ENCODE assay signal across 9 mouse cellular contexts in the genomic region with DNA sequence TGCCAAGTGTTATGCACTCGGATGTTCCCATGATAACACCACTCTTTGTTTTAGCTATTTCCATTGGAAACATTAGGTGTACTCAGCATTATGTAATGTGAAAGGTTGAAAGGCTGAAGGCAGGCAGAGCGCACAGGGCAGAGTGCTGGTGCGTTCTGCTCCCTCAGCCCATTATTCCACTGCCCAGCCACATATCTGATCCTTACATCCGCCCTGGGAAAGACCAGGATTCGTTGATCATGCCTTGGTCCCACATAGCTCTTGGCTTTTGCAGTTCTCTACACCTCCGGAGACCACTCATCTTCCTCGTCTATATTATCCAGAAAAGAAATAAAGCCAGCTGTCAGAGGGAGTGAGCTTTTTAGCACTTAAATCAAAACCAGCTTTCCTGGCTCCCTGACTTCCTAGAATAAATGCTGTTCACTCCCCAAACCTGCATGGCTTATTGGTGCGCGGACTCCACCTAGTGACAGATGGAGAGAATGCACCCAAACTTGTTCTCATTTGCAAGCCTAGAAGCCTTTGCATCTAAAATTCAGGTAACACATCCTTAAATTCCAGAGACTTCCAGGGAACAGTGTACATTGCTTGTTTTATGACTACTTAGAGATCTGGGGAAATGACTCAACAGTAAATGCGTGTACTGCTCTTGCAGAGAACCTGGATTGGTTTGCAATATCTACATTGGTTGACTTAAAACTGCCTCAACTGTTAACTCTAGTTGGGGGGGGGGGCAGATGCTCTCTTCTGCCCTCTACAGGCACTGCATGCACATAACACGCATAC. TPM values are rescaled to one million over a fixed set of nuclear protein-coding genes. Genes with fewer than 3 reads are reported as not detected.
DNase-seq lines count a peak whose midpoint lies in the region; ATAC-seq and TF ChIP-seq lines count a peak whose summit lies in the region.
"Had no signal": no experiment of that assay in that cellular context is flagged by ENCODE, and none has a peak within 500 bp of the region (broad histone marks: within the 10 kb centered on the region; RNA-seq: fewer than 3 reads in every experiment).

No protein-coding gene starts in this region.

- peak; percentile 85 for DNase-seq in ES-E14 (ENCODE audit: low read depth, low spot score)
- DNase-seq in brain, adult 2 months (ENCODE audit: low read depth, low spot score): peak; percentile 94
- DNase-seq in embryonic facial prominence, embryonic 14.5 days (ENCODE audit: low spot score): peak; percentile 95
- peak; percentile 71 for DNase-seq in hindbrain, embryonic 10.5 days (ENCODE audit: low spot score)
- peak; percentile 89 to 90 for DNase-seq in layer of hippocampus, postnatal 10 days (ENCODE audit: low spot score in 2 of 2)
- DNase-seq in lung, postnatal 25 days (ENCODE audit: low spot score): peak; percentile 66
- peak; percentile 90 to 93 for DNase-seq in right cerebral cortex, postnatal 10 days (ENCODE audit: low spot score in 2 of 2)

- 28% methylated on average over 11 of the region's 11 CpGs for WGBS in embryonic facial prominence, embryonic 14.5 days
- WGBS in hindbrain, embryonic 10.5 days: 42% methylated on average over 11 of the region's 11 CpGs

- peak overlapping the region; percentile 39 for H3K4me2 ChIP-seq in embryonic facial prominence, embryonic 14.5 days (ENCODE audit: low read depth, low read length)

- H3K9me3 ChIP-seq in ES-E14 (ENCODE audit: control insufficient read depth, insufficient read depth, low read depth, low read length): no peaks in the 10 kb centered on the region
- no peaks in the 10 kb centered on the region for H3K9me3 ChIP-seq in embryonic facial prominence, embryonic 14.5 days (ENCODE audit: control insufficient read depth, low read length)
- H3K9me3 ChIP-seq in hindbrain, embryonic 10.5 days: no peaks in the 10 kb centered on the region

- no peak overlapping the region for H3K27ac ChIP-seq in ES-E14 (ENCODE audit: insufficient read depth, low read depth, low read length, poor library complexity, severe bottlenecking)
- H3K27ac ChIP-seq in embryonic facial prominence, embryonic 14.5 days (replicated peaks; ENCODE audit: low read depth, low read length): no peak overlapping the region
- H3K27ac ChIP-seq in hindbrain, embryonic 10.5 days: no peak overlapping the region

- no peak overlapping the region for H3K4me3 ChIP-seq in ES-E14 (ENCODE audit: insufficient read depth in 1 of 2, low read depth in 1 of 2, low read length in 2 of 2, poor library complexity in 1 of 2, severe bottlenecking in 1 of 2)
- no peak overlapping the region for H3K4me3 ChIP-seq in embryonic facial prominence, embryonic 14.5 days (ENCODE audit: low read depth, low read length)
- no peak overlapping the region for H3K4me3 ChIP-seq in hindbrain, embryonic 10.5 days

- H3K4me1 ChIP-seq in ES-E14 (ENCODE audit: control insufficient read depth in 2 of 2, insufficient read depth in 2 of 2, low read length in 2 of 2, poor library complexity in 1 of 2): 0 out of 4 replicates have a peak, but pooled peaks cover 0 to 2% of the 10 kb centered on the region in 2 experiments
- no peaks in the 10 kb centered on the region; the same call in 1 of the 2 replicates for H3K4me1 ChIP-seq in embryonic facial prominence, embryonic 14.5 days (ENCODE audit: control insufficient read depth, insufficient read depth, low read length)
- H3K4me1 ChIP-seq in hindbrain, embryonic 10.5 days (replicated peaks): no peaks in the 10 kb centered on the region

- peak; percentile 81 for ATAC-seq in embryonic facial prominence, embryonic 14.5 days (ENCODE audit: low read depth)
- ATAC-seq in erythroid progenitor cell, adult 5-6 weeks (replicated peaks; ENCODE audit: low FRiP score, poor library complexity, severe bottlenecking): no peak

- no peaks in the 10 kb centered on the region for H3K36me3 ChIP-seq in ES-E14 (ENCODE audit: control insufficient read depth, insufficient read depth, low read length, poor library complexity, severe bottlenecking)
- H3K36me3 ChIP-seq in embryonic facial prominence, embryonic 14.5 days (ENCODE audit: control insufficient read depth, insufficient read depth, low read length): no peaks in the 10 kb centered on the region
- H3K36me3 ChIP-seq in hindbrain, embryonic 10.5 days: no peaks in the 10 kb centered on the region

- H3K9ac ChIP-seq in ES-E14 (ENCODE audit: insufficient read depth, low read depth, low read length, poor library complexity, severe bottlenecking): no peak overlapping the region
- H3K9ac ChIP-seq in embryonic facial prominence, embryonic 14.5 days (ENCODE audit: low read depth, low read length): no peak overlapping the region

- H3K27me3 ChIP-seq in embryonic facial prominence, embryonic 14.5 days (replicated peaks; ENCODE audit: control insufficient read depth, insufficient read depth, low read length): no peaks in the 10 kb centered on the region
- no peaks in the 10 kb centered on the region for H3K27me3 ChIP-seq in hindbrain, embryonic 10.5 days (ENCODE audit: insufficient read depth, poor library complexity, severe bottlenecking)

- in situ Hi-C loops in ES-E14 (cut with MboI; ENCODE audit: low sequenced_read_pairs in 2 of 2, unreplicated experiment in 2 of 2): no loop called here

TF ChIP-seq in ES-E14, 5 proteins besides CTCF, POLR2A, EP300 and RAD21:
- TF ChIP-seq ZNF384 (IDR thresholded peaks at IDR 0.05; ENCODE audit: low read depth, low read length) (peak; percentile 81), CHD2 (IDR thresholded peaks at IDR 0.05; ENCODE audit: low read depth, low read length) (no peak), HCFC1 (IDR thresholded peaks at IDR 0.05; ENCODE audit: borderline replicate concordance, insufficient read depth, low read length) (no peak), MAFK (IDR thresholded peaks at IDR 0.05; ENCODE audit: insufficient read depth, low read depth, low read length) (no peak), ZC3H11A (IDR thresholded peaks at IDR 0.05; ENCODE audit: borderline replicate concordance, low read depth, low read length) (peak; percentile 78)
TF ChIP-seq in ES-E14: peak in this region for 2.

RNA-seq across cellular contexts. Expression of gene Gm8994, which starts 26.3 kb away (rescaled TPM):
- total RNA-seq in ES-E14 (2012; rRNA removed): 37.0 and 52.4 TPM in 2 replicates
- polyA plus RNA-seq in embryonic facial prominence, embryonic 14.5 days (2014; fragmentation: Nextera tagmentation; extraction: Ambion mirVana): not detected in 2 replicates
- not detected in 2 replicates for polyA plus RNA-seq in hindbrain, embryonic 10.5 days (2016; fragmentation: Nextera tagmentation; extraction: Ambion mirVana)
- not detected for total RNA-seq in layer of hippocampus, postnatal 10 days (2021)
- not detected in 2 replicates for total RNA-seq in erythroid progenitor cell, adult 5-6 weeks (2015; ENCODE audit: low replicate concordance)
- not detected in 2 replicates for total RNA-seq in erythroid progenitor cell, adult 5-6 weeks (2017; ENCODE audit: low replicate concordance)
- polyA plus RNA-seq: heart, embryonic 16.5 days had no signal

Comparison
In these comparisons a context has a peak if more than half of its experiments do, and no peak if none do; other contexts are left out.
1. RNA of gene Gm8994, which starts 26.3 kb away (total RNA-seq): 37.0 to 52.4 TPM in ES-E14; not detected in layer of hippocampus, postnatal 10 days and not detected in erythroid progenitor cell, adult 5-6 weeks; every median in the first group is over 10 times any median in the second.
2. Peak in every context shown above with its lines, with median percentiles within 50 percentile points of each other: DNase-seq.